Mouse (Mus musculus): ENCODE measurements around the gene Gabpb2. TPM values are rescaled to one million over a fixed set of nuclear protein-coding genes. Genes with fewer than 3 reads are reported as not detected.

The Gabpb2 gene
- polyA plus RNA-seq (2014; fragmentation: Illumina TruSeq; extraction: RNeasy Lipid Tissue Mini Kit (QIAGEN cat#74804); ENCODE audit: low read depth, low replicate concordance), result 53.4 TPM

DNA sequence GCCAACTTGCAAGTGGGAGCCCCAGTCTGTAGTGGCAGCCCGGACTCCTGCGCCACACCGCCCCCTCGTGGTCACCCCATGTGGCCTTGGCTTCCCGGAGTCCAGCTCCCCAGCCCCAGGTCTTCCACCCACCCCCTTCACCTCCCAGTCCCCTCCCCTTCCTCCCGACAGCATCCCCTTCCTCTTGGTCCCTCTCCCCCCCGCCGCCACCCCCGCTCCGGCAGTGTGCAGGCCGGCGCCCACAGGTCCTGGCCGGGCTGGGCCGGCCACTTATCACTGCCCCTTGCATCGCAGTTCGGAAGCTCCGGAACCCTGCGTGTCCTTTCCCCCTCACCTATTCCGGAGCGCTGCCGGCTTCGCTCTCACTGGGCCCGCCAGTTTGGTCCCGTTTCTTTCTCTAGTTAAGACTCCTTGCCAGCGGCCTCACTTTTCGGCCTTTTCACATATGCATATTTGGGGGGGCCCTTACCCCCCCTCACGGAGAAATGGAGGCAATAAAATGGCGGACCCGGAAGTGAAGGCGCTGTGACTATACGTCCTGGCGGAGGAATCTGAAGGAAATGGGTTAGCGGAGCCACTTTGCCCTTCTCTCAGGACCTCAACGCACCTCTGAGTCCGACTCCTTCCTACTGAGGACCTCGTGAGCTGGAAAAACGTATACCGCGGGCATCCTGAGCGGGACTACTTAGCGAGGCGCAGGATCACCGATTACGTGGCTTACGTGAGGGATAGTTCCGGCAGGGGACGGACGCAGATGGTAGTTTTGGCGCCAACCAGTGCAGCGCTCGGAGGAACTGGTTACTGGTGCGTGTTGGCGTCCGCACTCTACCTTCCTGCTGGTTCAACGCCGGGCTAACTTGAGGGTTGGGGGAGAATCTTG, at the start of gene Gabpb2:
Gabpb2 (minus strand) TSS at position 662 of the 880 bp plus-strand sequence.

DNA sequence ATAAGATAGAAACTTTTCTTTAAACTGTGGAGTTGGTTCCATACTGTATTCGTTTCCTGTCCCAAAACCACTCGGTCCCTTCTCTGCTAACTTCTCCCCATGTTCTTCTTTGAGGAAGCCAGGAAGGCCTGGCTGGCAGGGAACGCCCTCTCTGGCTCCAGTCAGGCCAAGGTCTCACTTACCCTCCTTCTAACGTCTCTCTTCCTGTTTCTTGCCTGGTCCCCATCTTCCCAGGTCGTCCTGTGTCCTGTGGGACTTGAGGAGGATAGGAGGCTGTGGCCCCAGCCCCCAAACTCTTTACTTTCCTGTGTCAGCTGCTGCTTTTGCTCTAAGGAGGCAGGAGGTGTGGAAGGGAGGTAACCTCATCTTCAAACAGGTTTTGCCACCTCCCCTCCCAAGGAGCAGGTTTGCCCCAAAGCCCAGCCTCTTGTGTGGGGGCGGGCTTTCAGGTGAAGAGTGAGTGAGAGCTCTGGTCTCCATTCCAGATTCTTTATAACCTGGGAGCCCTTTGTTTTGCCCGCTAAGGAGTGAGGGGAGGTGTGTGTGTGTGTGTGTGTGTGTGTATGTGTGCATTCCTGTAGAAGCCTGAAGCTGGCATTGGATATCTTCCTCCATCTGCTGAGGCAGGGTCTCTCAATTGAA, 33.2 kb upstream of the Gabpb2 start, which contains the start of gene Bnipl:
Bnipl (minus strand) TSS at position 411 of the 642 bp plus-strand sequence.

DNA sequence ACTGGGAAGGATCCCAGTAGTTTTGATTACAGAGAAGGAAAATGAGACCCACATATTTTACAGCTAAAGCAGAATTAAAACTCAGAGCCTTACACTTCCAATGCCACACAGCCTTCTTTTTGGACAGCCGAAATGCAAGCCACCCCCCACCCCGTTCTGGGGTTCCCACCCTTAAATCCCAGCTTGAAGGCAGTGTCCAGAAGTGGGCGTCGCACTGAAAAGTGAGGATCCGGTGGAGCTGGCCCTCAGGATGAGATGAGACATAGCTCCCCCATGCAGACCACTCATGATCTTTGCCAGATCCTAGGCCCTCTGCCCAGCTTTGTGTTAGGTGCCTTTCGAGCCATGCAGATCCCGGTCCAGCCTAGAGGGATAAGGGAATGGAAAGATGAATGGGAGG, 23.8 kb upstream of the Gabpb2 start, which contains the start of gene Gm128:
Gm128 (minus strand) TSS at position 101 of the 400 bp plus-strand sequence.

GRCm38 (mm10) chr3:95231298-95232221, 13.8 kb upstream of the Gabpb2 start, which contains the start of gene Mllt11:
Mllt11 (minus strand) TSS chr3:95232171.

GRCm38 (mm10) chr3:95228148-95228893, 10.6 kb upstream of the Gabpb2 start, which contains the start of gene Cdc42se1:
Cdc42se1 (plus strand) TSS chr3:95228732.

GRCm38 (mm10) chr3:95159987-95160963, 57.4 kb downstream of the Gabpb2 start, which contains the start of gene Sema6c:
Sema6c (plus strand) TSS chr3:95160457.

DNA sequence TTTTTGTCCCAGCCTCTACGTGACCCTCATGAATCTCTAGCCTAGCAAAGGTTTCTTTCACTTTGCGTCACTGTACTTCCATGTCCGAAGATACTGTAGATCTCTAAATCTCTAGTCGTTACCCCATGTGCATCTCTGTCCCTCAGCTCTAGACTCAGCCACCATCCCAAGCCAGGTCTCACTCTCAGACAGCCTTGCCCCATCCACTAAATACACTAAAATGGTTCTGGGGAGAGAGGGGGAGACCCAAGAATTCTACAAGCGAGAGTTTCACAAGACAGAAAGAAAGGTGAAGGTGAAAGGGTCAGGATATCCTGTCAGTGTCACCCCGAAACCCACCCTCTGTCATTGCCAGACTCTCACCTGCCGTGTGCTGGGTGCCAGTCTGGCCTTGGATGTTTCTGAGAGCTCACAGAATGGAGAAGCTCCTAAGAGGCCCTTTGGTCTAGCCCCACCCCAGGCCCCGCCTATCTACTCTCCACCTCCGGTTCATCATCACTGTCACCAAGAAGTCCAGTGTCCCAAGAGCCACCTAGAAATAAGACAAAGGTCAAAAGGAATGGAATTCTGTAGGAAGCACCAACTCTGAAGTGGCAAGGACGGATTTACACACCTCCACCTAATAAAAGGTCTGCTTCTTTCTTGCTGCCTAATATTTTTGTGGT, 75.6 kb downstream of the Gabpb2 start, which contains the start of gene Tnfaip8l2:
Tnfaip8l2 (minus strand) TSS at position 409 of the 665 bp plus-strand sequence.

DNA sequence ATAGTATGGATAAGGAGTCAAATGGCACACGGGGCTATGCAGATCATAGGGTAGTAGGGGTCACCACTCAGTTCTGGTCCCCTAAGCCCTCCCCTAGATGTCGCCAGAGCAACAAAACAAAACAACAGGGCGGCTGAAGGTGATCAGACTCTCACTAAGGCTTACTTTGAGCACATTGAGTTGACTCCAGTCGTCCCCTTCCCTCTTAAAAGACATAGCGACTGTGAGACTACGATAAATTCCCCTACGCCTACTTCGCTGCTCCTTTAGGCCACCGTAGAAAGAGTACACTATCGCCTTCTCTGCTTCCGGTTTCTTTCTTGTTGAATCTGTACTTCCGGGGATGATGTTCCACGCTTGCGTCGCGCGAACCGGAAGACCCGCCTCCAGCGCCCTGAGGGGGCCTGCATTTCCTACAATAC, 84.0 kb downstream of the Gabpb2 start, which contains the start of the genes Scnm1 and Lysmd1:
Scnm1 (minus strand) TSS at position 332 of the 422 bp plus-strand sequence.
Lysmd1 (plus strand) TSS at position 409 of the 422 bp plus-strand sequence.

Other genes with a start within 250 kb of the Gabpb2 start
- 6.1 TPM for gene Pi4kb, start 243.2 kb downstream of the Gabpb2 start, polyA plus RNA-seq (2014; fragmentation: Illumina TruSeq; extraction: RNeasy Lipid Tissue Mini Kit (QIAGEN cat#74804); ENCODE audit: low read depth, low replicate concordance)
- 4.5 TPM for gene Zfp687, start 202.5 kb downstream of the Gabpb2 start, polyA plus RNA-seq (2014; fragmentation: Illumina TruSeq; extraction: RNeasy Lipid Tissue Mini Kit (QIAGEN cat#74804); ENCODE audit: low read depth, low replicate concordance)
- gene Psmd4, start 175.3 kb downstream of the Gabpb2 start, polyA plus RNA-seq (2014; fragmentation: Illumina TruSeq; extraction: RNeasy Lipid Tissue Mini Kit (QIAGEN cat#74804); ENCODE audit: low read depth, low replicate concordance), result 10.4 TPM
- 14.5 TPM for gene Pip5k1a, start 111.0 kb downstream of the Gabpb2 start, polyA plus RNA-seq (2014; fragmentation: Illumina TruSeq; extraction: RNeasy Lipid Tissue Mini Kit (QIAGEN cat#74804); ENCODE audit: low read depth, low replicate concordance)
- gene Vps72, start 106.9 kb downstream of the Gabpb2 start, polyA plus RNA-seq (2014; fragmentation: Illumina TruSeq; extraction: RNeasy Lipid Tissue Mini Kit (QIAGEN cat#74804); ENCODE audit: low read depth, low replicate concordance), result 33.0 TPM
- 3.4 TPM for gene Tmod4, start 93.4 kb downstream of the Gabpb2 start, polyA plus RNA-seq (2014; fragmentation: Illumina TruSeq; extraction: RNeasy Lipid Tissue Mini Kit (QIAGEN cat#74804); ENCODE audit: low read depth, low replicate concordance)
- gene Scnm1, start 83.9 kb downstream of the Gabpb2 start, polyA plus RNA-seq (2014; fragmentation: Illumina TruSeq; extraction: RNeasy Lipid Tissue Mini Kit (QIAGEN cat#74804); ENCODE audit: low read depth, low replicate concordance), result 20.0 TPM
- gene Lysmd1, start 83.8 kb downstream of the Gabpb2 start, polyA plus RNA-seq (2014; fragmentation: Illumina TruSeq; extraction: RNeasy Lipid Tissue Mini Kit (QIAGEN cat#74804); ENCODE audit: low read depth, low replicate concordance), result 1.8 TPM
- not detected for gene Tnfaip8l2, start 75.6 kb downstream of the Gabpb2 start, polyA plus RNA-seq (2014; fragmentation: Illumina TruSeq; extraction: RNeasy Lipid Tissue Mini Kit (QIAGEN cat#74804); ENCODE audit: low read depth, low replicate concordance)
- not detected for gene Sema6c, start 57.5 kb downstream of the Gabpb2 start, polyA plus RNA-seq (2014; fragmentation: Illumina TruSeq; extraction: RNeasy Lipid Tissue Mini Kit (QIAGEN cat#74804); ENCODE audit: low read depth, low replicate concordance)
- gene Cdc42se1, start 10.8 kb upstream of the Gabpb2 start, polyA plus RNA-seq (2014; fragmentation: Illumina TruSeq; extraction: RNeasy Lipid Tissue Mini Kit (QIAGEN cat#74804); ENCODE audit: low read depth, low replicate concordance), result 18.0 TPM
- gene Mllt11, start 14.3 kb upstream of the Gabpb2 start, polyA plus RNA-seq (2014; fragmentation: Illumina TruSeq; extraction: RNeasy Lipid Tissue Mini Kit (QIAGEN cat#74804); ENCODE audit: low read depth, low replicate concordance), result 40.5 TPM
- gene Gm128, start 23.7 kb upstream of the Gabpb2 start, polyA plus RNA-seq (2014; fragmentation: Illumina TruSeq; extraction: RNeasy Lipid Tissue Mini Kit (QIAGEN cat#74804); ENCODE audit: low read depth, low replicate concordance), result not detected
- 1.4 TPM for gene Bnipl, start 33.3 kb upstream of the Gabpb2 start, polyA plus RNA-seq (2014; fragmentation: Illumina TruSeq; extraction: RNeasy Lipid Tissue Mini Kit (QIAGEN cat#74804); ENCODE audit: low read depth, low replicate concordance)
- 113 TPM for gene Mindy1, start 63.4 kb upstream of the Gabpb2 start, polyA plus RNA-seq (2014; fragmentation: Illumina TruSeq; extraction: RNeasy Lipid Tissue Mini Kit (QIAGEN cat#74804); ENCODE audit: low read depth, low replicate concordance)
- gene Prune1, start 64.2 kb upstream of the Gabpb2 start, polyA plus RNA-seq (2014; fragmentation: Illumina TruSeq; extraction: RNeasy Lipid Tissue Mini Kit (QIAGEN cat#74804); ENCODE audit: low read depth, low replicate concordance), result 7.0 TPM
- gene Anxa9, start 89.3 kb upstream of the Gabpb2 start, polyA plus RNA-seq (2014; fragmentation: Illumina TruSeq; extraction: RNeasy Lipid Tissue Mini Kit (QIAGEN cat#74804); ENCODE audit: low read depth, low replicate concordance), result not detected
- gene Cers2, start 96.9 kb upstream of the Gabpb2 start, polyA plus RNA-seq (2014; fragmentation: Illumina TruSeq; extraction: RNeasy Lipid Tissue Mini Kit (QIAGEN cat#74804); ENCODE audit: low read depth, low replicate concordance), result 83.0 TPM
- 20.2 TPM for gene Setdb1, start 139.3 kb upstream of the Gabpb2 start, polyA plus RNA-seq (2014; fragmentation: Illumina TruSeq; extraction: RNeasy Lipid Tissue Mini Kit (QIAGEN cat#74804); ENCODE audit: low read depth, low replicate concordance)
- not detected for gene 4930558C23Rik, start 184.9 kb upstream of the Gabpb2 start, polyA plus RNA-seq (2014; fragmentation: Illumina TruSeq; extraction: RNeasy Lipid Tissue Mini Kit (QIAGEN cat#74804); ENCODE audit: low read depth, low replicate concordance)
- gene Arnt, start 216.5 kb upstream of the Gabpb2 start, polyA plus RNA-seq (2014; fragmentation: Illumina TruSeq; extraction: RNeasy Lipid Tissue Mini Kit (QIAGEN cat#74804); ENCODE audit: low read depth, low replicate concordance), result 62.1 TPM